Mouse (Mus musculus) olfactory bulb, adult 2 months (tissue): ENCODE data around the gene Prkag2.

Experiments used
- CTCF ChIP-seq: fragments of 200-500 bp; IDR thresholded peaks from 2 replicates; pipeline ENCODE4 v1.5.1; 2012; ENCODE audit warnings: low read depth, mild to moderate bottlenecking, low read length, moderate library complexity; ENCODE audit not compliant: insufficient read depth
- POLR2A ChIP-seq: fragments of 200-500 bp; IDR thresholded peaks from 2 replicates; pipeline ENCODE4 v1.6.1; 2012; ENCODE audit warnings: mild to moderate bottlenecking, low read depth, low read length, moderate library complexity; ENCODE audit not compliant: insufficient read depth

DNA sequence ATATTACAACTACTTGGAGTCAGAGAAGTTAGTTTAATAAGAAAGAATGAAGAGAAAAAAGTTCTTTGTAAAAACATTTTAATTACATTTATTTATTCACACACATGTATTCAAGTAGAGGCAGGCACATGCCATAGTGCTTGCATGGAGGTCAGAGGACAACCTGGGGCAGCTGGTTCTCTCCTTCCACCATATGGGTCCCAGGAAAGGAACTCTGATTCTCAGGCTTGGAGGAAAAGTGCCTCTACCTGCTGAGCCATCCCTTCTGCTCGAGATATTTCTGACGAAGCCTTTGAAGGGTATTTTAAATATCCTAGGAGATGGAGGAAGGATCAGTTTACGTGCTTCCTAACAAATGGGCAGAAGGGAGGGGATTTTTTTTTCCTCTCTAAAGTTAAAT is 277.7 kb downstream of the Prkag2 start:
- no peak for TF ChIP-seq CTCF
- no peak for TF ChIP-seq POLR2A
